Mouse (Mus musculus) MN1 (cell line): Measurements from ENCODE around the gene Cenpo.
"Not testable (repeated sequence)": the region's sequence is repeated elsewhere in the genome, so short reads cannot be mapped to it uniquely, and the experiment has no call there.

Experiments
- DNase-seq: peaks from one replicate; pipeline ENCODE4 v3.0.0-alpha.2; 2016; ENCODE audit warnings: low spot score

Gene Cenpo

DNA sequence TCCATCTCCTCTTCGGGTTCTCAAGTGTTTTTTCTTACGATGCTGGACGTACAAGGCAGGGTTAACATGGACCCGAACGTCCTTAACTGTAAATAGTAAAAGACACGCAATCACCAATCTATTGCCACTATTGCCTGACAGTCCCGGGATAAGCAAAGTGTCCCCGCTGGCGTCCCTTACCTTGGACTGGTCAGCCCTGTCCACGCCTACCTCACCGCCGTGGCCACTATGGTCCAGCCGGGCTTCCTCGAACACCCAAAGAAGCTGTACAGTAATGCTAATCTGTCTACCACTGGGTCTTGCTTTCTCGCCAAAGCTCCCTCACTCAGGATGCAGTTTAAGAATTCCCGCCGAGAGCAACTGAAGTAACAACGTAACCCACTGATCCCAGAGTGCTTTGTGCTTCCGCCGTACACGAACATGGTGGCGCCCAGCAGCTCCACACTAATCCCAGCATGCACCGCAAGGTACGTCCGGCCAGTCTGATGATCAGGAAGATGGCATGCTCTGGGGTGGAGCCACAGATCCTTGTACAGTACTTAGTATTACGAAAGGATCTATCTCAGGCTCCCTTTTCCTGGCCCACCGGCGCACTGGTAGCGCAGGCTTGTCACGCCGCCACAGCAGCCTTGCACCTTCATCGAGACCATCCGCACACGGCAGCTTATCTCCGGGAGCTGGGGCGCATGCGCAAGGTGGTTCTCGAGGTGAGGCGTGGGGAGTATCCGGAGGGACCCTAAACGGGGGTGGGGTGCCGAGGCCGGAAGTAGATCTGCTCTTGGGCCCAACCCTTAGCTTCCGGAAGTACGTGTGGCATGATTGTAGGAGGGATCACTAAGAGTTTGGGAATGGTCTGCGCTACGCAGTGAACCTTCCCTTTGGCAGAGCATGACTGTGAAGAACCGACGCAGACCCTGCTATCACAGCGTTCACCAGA is at the start of gene Cenpo, which contains the start of gene Ptrhd1:
Gene Cenpo (minus strand): TSS at position 723 of the 937 bp plus-strand sequence.
Gene Ptrhd1 (plus strand): TSS at position 456 of the 937 bp plus-strand sequence.
- peak; percentile 76 for DNase-seq

DNA sequence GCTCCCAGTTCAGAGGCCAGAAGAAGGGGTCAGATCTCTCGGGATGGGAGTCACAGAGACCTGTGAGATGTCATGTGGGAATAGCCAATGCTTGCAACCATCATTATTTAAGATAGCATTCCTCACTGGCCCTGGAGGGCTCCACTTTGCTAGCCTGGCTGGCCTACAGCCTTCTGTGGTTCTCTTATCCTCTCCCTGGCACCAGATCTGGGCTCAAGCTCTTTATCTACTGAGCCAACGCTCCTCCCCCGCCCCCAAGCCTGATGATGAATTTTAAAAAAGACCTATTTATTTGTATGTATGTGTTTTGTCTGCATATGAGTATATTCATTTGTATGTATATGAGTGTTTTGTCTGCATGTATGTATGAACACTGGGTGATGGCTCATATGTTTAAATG is 45.8 kb upstream of the Cenpo start:
- no peak for DNase-seq

DNA sequence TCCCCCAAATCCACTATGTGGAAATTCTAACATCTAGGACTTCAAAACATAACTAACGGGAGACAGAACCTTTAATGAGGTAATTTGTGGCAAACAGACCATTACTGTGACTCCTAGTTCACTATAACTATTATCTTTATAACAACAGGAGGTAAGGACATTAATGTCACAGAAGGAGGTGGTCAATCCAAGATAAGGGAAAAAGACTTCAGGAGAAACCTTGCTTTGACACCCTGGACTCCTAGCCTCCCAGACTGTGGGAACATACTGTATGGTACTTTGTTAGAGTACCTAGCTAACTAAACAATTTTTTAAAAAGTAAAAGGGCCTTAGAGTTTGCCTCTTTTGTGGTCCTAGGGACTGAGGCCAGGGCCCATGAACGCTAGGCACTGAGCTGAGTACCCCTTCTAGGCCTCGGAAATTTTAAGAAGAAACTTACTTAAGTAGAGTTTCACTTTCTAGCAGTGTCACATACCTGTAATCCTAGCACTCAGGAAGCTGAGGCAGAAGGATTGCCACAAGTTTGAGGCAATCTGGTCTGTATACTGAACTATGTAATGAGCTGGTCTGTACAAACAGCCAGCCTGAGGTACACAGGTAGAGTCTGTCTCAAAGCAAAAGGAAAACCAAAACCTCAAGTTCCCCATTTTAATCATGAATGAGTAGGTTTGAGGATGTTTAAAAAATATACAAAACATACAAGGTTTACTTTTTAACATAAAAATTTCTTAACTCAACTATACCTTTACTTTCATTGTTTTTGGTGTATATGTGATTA is 45.1 kb upstream of the Cenpo start:
- DNase-seq: no peak

DNA sequence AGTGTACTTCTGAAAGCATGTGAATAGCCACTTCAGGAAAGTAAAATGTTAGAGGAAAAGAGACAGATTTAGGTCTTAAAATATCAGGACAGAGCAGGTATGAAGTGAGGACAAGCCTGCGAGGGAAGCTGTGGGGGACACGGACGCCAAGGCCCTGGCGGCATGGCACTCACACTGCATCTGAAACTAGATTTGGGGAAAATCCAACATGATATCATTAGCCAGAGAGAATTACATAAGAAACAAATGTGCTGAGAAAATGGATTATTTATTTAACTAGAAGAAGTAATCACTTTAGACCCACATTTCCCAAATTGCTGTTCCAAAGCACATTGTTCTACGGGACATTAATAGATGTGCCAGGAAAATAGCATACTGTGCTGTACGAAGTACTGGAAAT is 37.0 kb upstream of the Cenpo start:
- no peak for DNase-seq

DNA sequence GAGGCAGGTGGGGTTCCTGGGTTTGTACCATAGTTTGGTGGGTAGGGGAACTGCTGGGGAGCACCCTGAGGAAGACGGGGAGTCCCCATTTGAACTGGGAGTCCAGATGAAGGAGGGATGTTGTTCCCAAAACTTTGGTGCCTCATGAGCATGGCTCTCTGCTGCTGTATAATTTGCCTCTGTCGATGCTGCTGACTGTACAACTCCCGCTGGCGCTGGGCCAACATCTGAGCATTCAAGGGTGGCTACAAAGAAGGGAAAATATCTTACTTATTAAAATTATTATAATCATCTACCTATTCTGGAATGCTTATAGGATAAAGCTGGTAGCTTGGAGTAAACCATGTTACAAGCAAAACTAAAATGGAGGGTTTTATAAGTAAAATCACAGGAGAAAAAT is 33.7 kb upstream of the Cenpo start:
- no peak for DNase-seq

DNA sequence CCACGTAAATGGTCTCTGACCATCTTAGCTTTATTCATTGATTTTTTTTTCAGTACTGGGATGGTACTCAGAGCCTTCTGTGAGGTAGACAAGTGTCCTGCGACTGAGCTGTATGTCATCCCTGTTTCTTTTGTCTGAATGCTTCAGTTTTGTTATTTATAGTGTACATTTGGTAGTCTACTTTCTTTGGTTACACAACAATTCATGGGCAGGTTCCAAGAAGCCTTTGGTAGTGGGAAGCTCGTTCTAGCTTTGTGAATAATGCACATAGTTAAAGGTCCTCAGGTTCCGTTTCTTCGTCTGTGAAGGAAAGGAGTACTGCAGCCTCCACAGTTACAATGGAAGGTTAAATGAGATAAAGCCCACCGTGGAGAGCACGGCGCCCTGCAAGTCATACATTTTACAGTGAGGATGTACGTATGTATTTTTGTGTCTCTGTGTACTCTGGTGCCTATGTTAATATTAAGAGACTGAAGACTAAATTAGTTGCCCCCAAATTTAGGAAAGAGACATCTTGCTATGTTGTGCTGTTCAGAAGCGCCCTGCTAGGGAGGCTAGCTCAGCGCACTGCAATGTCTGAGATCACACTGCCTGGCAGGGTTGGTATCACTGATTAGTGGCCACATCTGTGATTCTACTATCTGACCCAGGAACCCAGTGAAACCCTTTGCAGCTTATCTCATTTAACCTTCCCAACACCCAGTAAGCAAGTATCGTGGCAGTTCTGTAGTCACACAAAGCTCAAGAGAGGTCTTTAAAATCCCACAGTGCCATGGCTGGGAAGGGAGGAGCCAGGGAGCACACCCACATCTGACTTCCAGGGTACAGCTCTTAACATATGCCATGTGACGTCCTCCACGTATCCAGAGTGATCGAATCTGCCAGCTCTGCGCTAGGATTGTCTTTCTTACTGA is 18.9 kb upstream of the Cenpo start:
- no peak for DNase-seq

DNA sequence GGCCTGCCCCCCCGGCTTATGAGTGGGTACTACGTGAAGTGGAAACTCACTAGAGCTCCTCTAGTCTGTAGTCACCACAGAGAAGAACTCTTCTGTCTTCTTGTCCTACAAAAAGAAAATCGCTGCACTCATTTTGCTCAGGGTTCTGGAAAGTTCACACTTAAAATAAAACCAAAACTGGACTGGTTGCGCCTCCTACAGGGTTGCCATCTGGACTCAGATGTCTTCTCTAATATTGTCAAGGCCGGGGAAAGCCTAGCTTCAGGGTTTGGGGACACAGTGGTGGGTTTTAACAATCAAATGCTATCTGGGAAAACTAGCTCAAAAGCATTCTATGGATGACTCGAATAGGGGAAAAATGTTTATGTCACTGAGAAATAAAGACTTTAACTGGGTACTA is 15.7 kb upstream of the Cenpo start:
- DNase-seq: no peak

DNA sequence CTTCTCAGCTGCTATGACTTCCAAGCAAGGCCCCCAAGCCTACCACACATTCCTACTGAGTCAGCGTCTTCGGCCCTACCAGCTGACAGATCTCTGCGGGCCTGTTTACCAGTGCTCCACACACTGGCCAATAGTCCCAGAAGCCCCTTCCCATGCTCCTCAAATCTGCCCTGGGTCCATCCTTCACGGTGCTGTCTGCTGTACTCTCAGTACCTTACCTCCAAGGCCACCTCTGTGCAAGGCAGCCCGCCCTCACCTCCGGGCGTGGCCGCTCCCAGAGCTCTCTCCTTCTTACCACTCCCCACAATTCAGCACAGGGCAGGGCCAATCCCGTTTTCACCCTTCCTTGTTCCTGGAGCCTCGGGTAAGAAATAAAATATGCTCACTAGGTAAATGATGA is 11.6 kb upstream of the Cenpo start:
- no peak for DNase-seq

DNA sequence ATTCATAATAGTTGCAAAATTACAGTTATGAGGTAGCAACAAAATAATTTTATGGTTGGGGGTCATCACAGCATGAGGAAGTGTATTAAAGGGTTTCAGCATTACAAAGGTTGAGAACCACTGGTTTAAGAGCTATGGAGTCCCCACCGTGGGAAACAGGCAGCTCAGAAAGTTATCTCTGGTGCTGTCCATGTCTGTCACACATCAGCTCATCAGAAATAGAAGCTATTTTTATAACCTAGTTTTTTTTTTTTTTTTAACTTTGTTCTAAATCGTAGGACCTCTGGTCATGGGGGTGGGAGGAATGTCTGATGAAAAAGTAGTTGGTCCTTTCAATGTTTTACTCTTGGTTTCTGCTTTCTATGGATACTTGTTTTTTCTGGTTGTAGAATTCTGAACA is 9.7 kb upstream of the Cenpo start:
- no peak for DNase-seq

DNA sequence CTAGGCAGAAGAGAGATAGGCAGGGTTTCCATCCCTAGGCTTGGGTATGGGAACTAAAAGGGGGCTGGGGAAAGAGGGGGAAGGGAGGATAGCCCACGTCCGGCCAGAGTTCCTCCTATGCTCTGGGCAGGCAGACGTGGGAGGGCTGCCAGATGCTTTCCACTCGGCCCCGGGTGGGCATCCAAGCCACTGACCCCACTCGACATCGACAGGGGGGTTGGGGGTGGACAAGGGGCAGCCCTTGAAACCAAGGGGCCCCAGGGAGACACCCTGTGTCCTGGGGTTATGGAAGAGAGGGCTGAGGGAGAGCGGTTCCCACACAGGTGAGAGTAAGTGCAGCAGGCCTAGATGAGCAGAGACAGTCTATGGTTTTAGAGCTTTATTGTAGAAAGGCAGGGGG is 6.2 kb upstream of the Cenpo start:
- not testable (repeated sequence) for DNase-seq

DNA sequence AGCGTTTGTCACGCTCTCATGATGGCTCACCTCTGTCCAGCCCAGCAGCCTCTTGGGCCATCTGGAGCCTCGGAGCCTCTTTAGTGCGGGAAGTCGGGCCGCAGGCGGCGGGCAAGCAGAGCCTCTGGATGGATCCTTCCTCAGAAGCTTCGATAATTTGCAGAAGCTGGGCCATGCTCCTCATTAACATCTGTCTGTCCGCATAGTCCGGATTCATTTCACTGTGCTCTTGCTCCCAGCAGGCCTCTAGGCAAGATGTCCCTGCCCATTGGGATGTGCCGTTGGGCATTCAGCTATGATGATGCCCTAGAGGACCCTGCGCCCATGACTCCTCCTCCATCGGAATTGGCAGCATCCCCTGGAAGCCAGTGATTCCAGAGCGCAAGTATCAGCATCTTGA is 3.4 kb upstream of the Cenpo start:
- DNase-seq: no peak

DNA sequence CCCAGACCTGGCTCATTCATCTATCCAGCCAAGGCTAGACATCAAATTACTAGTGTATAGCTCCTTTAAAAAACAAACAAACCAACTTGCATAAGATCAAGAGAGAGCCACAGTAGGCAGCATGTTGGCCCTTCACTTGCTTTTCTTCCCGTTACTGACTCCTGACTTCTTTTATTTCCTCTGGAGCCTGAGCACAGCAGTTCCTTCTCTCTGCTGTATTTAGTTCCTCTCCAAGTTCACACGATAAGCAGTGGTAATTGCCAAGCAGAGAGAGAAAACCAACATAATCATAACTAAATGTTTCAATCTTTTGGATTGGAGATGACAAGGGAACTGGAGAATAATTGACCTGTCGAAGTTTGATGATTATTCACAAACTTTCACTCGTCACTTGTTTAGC is 1.3 kb downstream of the Cenpo start:
- no peak for DNase-seq

DNA sequence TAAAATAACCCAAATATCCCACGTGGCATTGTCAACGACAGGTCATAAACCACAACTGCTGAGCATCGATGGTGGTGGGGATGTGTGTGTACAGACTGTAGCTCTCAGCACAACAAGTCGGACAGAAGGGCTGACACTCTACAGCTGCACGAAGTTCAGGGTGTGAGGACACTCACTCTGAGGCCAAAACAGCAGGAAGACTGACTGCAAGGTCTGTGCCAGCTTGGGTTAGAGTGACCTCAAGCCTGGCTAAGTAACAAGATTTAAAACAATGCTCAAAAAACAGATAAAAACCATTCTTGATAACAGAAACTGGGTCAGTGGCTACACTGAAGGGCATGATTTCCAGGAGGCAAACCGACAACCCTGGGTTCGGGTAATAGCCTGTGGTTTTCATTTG is 3.9 kb downstream of the Cenpo start:
- DNase-seq: no peak

DNA sequence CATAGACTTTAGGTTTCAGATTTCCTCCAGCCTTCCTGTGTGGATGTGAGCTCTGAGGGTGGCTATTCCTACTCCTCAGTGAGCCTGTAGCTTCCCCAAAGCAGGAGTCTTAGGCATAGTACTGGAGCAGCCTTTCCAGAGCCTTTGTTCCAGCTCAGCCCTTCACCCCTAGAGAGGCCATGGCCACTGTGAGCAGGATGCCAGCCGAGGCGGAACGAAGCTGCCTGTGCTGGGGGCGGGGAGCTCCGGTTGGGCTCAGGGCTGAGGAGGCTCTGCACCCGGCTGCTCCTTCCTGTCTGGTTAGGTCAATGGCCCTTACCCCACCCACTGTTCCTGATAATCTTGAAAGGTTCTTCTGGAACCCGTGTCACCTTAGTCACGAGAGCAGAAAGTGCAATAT is 21.2 kb downstream of the Cenpo start:
- no peak for DNase-seq

DNA sequence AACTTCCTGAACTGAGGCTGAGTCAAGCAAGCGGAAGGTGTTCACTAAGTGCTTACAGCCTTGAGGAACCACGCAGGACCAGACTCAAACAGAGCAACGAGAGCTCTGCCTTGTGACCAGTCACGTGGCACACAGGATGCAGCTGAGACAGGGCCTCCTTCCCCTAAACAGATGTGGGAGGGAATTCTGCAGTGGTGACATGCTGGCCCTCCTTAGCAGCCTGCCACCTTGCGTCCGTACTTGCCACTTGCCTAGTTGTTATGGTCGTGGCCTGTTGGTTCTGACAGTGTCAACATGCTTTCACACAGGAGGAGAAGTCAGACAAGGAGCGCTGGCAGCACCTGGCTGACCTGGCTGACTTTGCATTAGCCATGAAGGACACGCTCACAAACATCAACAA is 22.9 kb downstream of the Cenpo start:
- no peak for DNase-seq

DNA sequence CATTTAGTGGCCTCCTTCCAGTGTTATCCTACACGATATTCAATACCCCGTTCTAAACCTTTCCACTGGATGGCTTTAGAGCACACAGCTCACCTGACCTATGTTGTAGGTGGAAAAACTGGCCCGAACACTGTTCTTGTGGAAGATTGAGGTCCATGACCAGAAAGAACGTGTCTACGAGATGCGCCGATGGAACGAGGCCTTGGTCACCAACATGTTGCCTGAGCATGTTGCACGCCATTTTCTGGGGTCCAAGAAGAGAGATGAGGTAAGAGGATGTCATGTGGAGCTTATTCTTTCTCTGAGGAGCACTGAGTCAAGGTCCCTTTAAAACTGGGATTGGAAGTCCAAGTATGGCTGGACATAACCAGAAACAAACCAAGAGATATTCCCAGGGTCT is 24.9 kb downstream of the Cenpo start:
- no peak for DNase-seq

DNA sequence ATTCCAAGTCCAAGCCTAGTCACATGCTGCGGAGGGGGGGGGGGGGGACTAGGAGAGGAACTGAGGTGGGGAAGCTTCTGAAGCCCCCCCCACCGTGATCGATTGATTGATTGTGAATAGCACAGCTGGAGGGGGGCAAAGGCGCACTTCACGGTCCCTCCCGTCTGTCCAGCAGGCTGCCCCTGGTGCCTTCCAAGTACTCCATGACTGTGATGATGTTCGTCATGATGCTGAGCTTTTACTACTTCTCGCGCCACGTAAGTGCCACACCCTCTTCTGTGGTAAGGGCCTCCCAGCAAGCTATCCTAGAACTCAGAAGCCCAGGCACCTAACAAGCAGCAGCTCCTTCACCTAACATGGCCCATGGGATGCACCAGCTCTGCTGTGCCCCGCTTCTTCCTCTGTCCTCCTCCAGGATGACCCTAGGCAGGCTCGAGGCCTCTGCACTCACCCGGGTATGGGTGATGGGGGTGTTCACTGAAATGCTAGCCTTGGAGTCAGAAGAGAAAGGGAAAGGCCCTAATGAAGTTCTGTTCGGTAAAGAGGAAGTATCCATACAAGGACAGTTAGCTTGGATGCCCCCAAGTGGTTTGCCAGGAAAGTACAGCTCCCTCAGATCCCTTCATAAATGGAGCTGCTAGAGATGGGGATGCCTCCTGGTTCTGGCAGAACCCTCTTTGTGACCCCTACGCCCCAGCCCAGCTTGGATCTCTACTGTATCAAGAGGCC is 25.5 kb downstream of the Cenpo start:
- DNase-seq: no peak

DNA sequence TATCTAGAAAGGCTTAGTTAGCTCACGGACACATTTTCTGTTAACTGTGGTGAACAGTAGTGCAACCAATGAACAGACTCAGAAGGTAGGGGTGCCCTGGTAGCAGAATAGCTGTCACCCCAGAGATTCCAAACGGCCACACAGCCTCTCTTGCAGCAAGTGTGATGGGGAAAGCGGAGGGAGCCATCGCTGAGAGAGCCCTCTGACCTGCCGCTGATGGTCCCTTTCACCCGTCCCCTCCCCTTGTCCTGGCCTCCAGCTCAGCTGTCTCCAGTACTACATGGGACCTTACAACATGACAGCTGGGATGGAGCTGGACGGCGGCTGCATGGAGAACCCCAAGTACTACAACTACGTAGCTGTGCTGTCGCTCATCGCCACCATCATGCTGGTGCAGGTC is 28.0 kb downstream of the Cenpo start:
- DNase-seq: no peak

DNA sequence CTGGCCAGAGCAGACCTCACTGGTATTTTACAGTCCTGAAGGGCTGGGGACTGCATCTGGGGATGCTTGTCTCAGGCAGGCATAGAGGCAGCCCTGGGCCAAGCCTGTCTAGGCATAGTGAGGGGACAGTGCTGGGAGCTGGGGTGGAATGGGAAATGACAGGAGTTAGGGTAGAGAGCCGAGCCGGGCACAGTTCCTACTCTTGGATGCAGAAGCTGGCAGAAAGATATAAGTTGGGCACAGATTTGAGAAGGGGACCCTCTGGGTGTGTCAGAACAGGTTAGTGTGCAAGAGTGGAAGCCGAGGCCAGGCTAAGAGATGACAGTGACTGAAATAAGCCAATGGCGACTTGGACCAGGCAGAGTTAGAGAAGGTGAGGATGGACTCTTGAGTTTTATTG is 31.9 kb downstream of the Cenpo start:
- DNase-seq: no peak

DNA sequence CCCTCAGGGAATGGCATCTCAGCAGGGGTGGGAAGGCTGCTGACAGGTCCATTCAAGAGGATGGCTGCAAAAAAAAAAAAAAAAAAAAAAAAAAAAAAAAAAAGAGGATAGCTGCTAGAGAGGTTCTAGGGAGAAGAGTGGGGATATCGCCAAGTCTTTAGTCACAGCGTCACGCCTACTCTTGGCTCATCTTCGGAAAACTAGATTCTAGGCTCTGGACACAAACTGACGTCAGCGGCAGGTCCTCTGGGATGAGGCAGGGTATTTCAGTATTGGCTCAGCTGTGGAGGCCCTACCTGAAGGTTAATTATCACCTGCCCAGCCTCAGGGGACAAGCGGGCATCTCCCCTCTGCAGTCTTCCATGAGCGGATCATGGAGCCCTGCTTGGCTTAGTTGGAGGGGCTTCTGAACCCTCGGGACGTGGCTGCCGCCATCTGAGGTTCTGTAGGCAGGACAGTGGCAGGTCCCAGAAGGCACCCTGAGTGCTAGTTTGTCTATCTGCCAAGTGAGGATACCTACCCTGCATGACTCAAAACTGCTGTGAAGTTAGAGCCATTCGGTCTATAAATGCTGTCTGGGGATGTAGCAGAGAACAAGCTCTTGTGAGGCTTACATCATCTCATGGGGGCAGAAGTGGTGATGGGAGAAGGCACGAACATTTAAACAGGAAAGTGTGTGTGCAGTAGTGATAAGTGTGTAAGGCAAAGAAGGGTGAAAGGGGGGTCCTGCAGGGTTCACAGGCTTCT is 32.5 kb downstream of the Cenpo start:
- no peak for DNase-seq

DNA sequence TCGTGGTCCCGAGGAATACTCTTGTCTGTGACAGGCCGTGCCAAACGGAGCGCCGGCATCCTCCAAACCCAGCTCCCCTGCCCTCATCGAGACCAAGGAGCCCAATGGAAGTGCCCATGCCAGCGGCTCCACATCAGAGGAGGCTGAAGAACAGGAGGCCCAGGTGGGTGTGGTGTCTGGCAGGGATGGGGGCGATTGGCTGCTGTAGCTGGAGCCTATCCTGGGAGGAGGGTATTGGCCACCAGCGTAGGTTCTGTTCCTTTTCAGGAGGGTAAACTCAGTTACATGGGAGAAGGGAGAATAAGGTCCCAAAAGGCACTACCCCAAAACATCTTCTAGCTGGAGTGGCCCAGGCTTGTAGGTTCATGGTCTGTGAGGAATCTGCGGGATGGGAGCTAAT is 34.8 kb downstream of the Cenpo start:
- no peak for DNase-seq
